Mouse (Mus musculus): ENCODE results near the gene Siah1a.

Gene Siah1a

DNA sequence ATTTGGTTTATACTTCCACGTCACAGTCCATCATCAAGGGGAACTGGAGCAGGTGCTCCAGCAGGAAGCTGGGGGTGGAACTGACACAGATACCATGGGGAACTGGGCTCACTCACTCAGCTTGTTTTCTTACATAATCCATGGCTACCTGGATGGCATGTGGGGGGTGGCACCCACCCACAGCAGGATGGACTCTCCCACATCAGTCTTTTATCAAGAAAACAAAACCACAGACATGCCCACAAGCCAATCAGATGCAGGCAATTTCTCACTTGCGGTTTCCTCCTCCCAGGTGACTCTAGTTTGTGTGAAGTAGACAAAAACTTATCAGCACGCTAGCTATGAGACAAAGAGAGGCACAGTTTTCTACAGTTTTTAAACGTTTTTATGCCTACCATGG lies 37.9 kb downstream of the Siah1a start:
- no peak for DNase-seq (ENCODE audit: extremely low read depth, insufficient read length, low spot score)

DNA sequence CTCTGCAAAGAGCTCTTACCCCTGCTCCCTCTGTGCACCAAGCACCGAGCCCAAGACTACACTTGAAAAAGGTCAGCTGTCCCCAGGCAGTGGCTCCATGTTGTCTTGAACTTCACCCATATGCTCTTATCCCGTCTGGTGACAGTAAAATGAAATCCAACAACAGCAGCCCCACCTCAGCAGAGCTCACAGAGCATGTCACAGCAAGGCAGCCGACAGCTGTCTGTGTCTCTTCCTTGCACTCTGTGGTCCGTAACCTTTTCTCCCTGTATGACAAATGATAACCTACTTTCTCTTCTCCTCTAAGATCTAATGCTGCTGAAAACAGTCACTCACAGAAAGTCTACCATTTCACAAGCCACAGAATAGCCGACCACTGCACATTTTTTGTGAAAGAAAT lies 39.0 kb downstream of the Siah1a start:
- no peak for DNase-seq (ENCODE audit: extremely low read depth, insufficient read length, low spot score)

DNA sequence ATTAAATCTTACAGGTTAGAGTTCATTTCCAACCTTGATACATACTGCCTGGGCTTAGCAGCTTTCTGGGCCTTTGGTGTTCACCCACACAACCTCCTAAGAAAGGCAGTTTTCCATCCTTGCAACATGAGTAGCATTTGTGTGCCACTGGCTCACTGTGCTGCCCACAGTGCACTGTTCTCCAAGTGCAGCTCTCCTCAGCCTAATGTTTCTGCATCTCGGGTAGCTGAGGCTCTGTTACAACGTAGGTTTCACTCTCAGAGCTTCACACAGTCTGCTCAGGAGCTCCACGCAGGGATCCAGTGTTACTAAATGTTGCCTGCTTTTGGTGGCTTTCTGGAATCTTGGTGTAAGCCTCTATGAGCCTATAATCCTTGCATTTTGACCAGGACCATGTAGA lies 40.4 kb downstream of the Siah1a start:
- DNase-seq (ENCODE audit: extremely low read depth, insufficient read length, low spot score): no peak

DNA sequence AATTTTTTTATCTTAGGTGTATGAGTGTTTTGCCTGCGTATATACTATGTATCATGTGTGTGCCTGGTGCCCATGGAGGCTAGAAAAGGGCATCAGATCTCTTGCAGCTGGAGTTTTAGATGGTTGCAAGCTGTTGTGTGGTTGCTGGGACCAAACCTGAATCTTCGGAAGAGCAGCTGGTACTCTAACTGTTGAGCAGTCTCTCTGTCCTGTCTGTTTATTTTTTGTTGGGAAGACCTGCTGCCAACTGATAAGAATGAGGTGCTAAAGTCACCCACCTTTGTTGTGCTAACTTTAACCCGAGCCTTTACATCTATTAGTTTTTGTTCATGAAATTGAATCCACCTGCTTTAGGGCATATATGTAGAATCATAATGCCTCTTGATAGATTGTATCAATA lies 43.3 kb downstream of the Siah1a start:
- DNase-seq (ENCODE audit: extremely low read depth, insufficient read length, low spot score): no peak

DNA sequence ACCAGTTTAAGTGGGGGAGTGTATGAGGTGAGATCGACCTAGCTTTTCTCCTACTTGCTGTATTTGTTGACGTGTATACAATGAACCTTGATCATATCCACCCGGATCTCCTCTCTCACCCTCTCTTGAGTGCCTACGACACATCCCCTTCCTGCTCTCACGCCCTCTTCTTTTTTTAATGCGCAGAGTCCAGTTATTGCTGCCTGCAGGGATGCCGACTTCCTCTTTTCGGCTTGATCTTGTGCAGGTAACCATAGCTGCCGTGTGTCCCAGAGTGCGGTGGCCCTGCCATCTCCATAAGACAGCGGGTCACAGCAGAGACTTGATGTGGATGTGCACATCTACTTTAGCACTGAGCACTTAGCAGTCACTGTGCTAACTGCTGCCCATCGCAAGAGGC lies 46.3 kb downstream of the Siah1a start:
- no peak for DNase-seq (ENCODE audit: extremely low read depth, insufficient read length, low spot score)

DNA sequence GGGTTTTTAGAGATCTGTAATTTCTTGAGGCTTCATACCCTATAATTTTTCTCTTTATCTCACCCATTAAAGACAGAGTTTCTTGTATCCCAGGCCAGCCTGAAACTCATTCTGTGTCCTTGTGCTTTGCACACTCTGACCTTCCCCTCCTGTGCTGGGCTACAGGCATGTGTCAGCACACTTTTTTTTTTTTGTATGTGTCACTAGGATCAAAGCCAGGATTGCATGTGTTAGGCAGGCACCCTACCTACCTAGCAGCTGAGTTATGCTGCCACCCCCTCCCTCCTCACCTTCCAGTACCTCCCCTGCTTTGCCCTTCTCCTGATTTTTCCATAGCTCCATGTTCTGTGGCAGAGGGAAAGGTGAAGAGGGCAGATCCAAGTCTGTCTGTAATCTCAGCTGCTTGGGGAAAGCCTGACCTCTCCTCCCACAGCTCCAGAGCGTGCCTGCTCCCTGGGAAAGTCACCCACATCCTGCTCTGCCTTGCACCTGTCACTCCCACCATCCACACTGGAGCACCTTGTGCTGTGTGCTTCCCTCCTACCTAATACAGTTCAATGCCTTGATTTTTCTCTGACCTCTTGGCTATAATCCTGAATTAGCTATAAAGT lies 46.8 kb downstream of the Siah1a start:
- no peak for DNase-seq (ENCODE audit: extremely low read depth, insufficient read length, low spot score)

DNA sequence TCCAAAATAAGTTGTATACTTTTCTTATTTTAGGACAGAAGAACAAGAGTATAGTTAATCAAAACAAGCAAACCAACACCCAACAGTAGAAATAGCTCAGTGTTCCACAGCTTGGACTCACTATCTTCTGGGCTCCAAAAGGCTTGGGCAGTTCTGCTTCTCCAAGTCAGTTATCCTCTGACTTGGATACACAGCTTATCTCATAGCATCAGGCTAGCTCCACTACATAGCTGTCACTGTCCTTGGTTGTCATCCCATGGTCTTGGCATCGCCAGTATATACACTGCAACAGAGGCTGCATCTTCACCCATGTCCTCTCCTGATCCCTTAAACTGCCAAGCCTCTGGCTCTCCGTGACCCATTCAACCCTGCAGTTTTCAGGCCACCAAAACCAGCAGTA lies 50.0 kb downstream of the Siah1a start:
- DNase-seq (ENCODE audit: extremely low read depth, insufficient read length, low spot score): no peak

DNA sequence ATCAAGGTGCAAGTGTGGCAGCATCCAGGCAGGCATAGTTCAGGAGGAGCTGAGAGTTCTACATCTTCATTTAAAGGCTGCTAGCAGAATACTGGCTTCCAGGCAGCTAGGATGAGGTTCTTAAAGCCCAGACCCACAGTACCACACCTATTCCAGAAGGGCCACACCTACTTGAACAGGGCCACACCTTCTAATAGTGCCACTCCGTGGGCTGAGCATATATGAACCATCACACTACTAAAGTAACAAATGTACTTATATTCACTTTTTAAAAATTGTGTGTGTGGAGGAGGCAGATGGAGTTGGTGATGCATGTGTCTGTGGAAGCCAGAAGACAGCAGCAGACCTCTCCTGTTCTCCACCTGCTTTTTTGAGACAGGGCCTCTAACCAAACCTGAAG lies 51.7 kb downstream of the Siah1a start:
- DNase-seq (ENCODE audit: extremely low read depth, insufficient read length, low spot score): no peak

DNA sequence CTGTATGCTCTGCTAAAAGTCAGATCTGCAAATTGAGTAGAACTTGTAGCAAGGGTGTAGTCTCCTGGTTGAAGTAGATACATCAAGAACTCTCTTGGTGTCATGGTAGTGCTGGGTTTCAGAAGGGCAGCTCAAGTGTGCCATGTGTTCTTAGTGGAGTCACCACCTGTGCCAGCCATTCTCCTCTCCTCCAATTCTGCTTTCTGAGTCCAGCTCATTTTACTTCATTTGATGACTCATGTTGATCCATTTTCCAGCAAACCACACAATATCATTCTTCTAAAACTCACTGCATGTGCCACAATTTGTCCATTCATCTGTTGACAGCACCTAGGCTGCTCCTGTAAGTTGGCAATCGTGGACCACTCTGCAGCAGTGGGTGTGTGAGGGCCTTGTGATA lies 53.6 kb downstream of the Siah1a start:
- DNase-seq (ENCODE audit: extremely low read depth, insufficient read length, low spot score): no peak

DNA sequence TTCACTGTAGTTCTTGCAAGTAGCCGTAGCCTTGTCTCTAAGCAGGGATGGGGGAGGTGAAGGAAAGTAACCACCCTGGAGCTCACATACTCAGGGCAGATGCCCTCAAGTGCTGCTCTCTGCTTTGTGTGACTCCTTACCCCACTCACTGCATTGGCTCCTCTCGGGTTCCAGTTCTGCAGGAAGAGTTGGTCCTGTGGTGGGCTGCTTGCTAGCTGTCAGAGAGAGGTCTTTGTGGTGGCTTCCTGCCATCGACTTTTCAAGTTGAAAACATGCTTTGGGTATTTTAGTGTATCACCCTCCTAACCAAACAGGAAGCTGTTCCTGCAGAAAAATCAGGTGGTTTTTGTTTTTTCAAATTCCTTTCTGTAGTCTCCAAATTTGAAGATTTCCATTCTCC lies 59.1 kb downstream of the Siah1a start:
- DNase-seq (ENCODE audit: extremely low read depth, insufficient read length, low spot score): no peak

Measured in 3134 (cell line).